Comparison of ENCODE assay signal across 9 mouse cellular contexts in the genomic region with DNA sequence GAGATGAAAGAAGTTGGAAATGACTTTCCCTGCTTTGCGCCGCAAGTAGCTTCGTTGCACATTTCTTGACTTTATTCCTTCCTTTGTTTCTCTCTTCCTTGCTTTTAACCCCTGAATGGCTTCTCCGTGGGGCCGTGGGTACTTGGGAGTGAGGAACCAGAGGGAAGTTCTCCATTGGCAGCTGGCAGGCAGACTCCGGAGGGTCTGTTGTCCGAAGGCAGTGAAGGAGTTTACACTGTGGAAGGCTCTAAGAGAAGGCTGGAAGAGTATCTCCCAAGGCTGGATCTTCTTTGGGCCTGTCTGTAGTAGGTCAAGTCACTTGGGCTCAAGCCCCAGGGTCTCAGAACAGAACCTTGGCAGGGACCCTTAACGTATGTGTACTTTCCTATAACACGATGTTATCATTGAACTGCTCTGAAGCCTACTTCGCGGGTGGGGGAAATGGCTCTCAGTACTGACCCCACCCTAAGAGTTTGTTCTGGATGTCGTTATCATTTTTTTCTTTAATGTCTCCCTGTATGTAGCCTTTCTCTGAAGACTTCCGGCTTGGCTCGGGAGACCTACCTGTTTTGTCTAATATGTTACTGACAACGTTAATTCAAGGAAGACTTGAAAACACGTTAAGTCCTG. TPM values are rescaled to one million over a fixed set of nuclear protein-coding genes. Genes with fewer than 3 reads are reported as not detected.
DNase-seq lines count a peak whose midpoint lies in the region; ATAC-seq lines count a peak whose summit lies in the region.
"Had no signal": no experiment of that assay in that cellular context is flagged by ENCODE, and none has a peak within 500 bp of the region (broad histone marks: within the 10 kb centered on the region; RNA-seq: fewer than 3 reads in every experiment).

No protein-coding gene starts in this region.

- no peaks in the 10 kb centered on the region for H3K9me3 ChIP-seq in heart, embryonic 14.5 days (ENCODE audit: control insufficient read depth, low read length)
- no peaks in the 10 kb centered on the region for H3K9me3 ChIP-seq in embryonic facial prominence, embryonic 12.5 days
- no peaks in the 10 kb centered on the region for H3K9me3 ChIP-seq in intestine, embryonic 15.5 days
- no peaks in the 10 kb centered on the region for H3K9me3 ChIP-seq in midbrain, embryonic 14.5 days (ENCODE audit: control insufficient read depth, low read length)

- no peak overlapping the region for H3K27ac ChIP-seq in heart, embryonic 14.5 days (replicated peaks in 1 of 2; ENCODE audit: control insufficient read depth in 1 of 2, insufficient read depth in 1 of 2, low read depth in 2 of 2, low read length in 2 of 2)
- H3K27ac ChIP-seq in embryonic facial prominence, embryonic 12.5 days, result no peak overlapping the region
- no peak overlapping the region for H3K27ac ChIP-seq in intestine, embryonic 15.5 days
- peak overlapping the region; percentile 74 for H3K27ac ChIP-seq in midbrain, embryonic 14.5 days (replicated peaks; ENCODE audit: low read depth, low read length)

- peaks cover 12% of the 10 kb centered on the region; the same call in 1 of the 2 replicates for H3K27me3 ChIP-seq in heart, embryonic 14.5 days (ENCODE audit: control insufficient read depth, insufficient read depth, low read length)
- peaks cover 38% of the 10 kb centered on the region for H3K27me3 ChIP-seq in embryonic facial prominence, embryonic 12.5 days
- H3K27me3 ChIP-seq in intestine, embryonic 15.5 days (replicated peaks), result peaks cover 23% of the 10 kb centered on the region
- H3K27me3 ChIP-seq in midbrain, embryonic 14.5 days (ENCODE audit: control insufficient read depth, insufficient read depth, low read length), result no peaks in the 10 kb centered on the region

- no peaks in the 10 kb centered on the region for H3K36me3 ChIP-seq in heart, embryonic 14.5 days (ENCODE audit: control insufficient read depth, insufficient read depth, low read length)
- H3K36me3 ChIP-seq in embryonic facial prominence, embryonic 12.5 days, result no peaks in the 10 kb centered on the region
- H3K36me3 ChIP-seq in intestine, embryonic 15.5 days, result no peaks in the 10 kb centered on the region
- H3K36me3 ChIP-seq in midbrain, embryonic 14.5 days (ENCODE audit: control insufficient read depth, insufficient read depth, low read length), result no peaks in the 10 kb centered on the region

- intact Hi-C loops in heart, postnatal 14 days (cut with DNase I), result no loop called here

- DNase-seq in heart, postnatal 14 days, result no peak
- DNase-seq in midbrain, embryonic 14.5 days, result no peak
- DNase-seq in cerebellum, adult 8-10 months, result no peak
- DNase-seq in retina, embryonic 14.5 days (ENCODE audit: low spot score), result no peak
- DNase-seq in kidney, adult 18-20 months, result no peak
- DNase-seq: adrenal gland, postnatal 14 days had no signal

- H3K4me2 ChIP-seq in heart, embryonic 14.5 days (ENCODE audit: low read length), result peak overlapping the region; percentile 77
- H3K4me2 ChIP-seq in embryonic facial prominence, embryonic 12.5 days (replicated peaks), result peak overlapping the region; percentile 73
- peak overlapping the region; percentile 66 for H3K4me2 ChIP-seq in intestine, embryonic 15.5 days (replicated peaks)
- H3K4me2 ChIP-seq in midbrain, embryonic 14.5 days (ENCODE audit: low read length), result peak overlapping the region; percentile 65

- H3K4me1 ChIP-seq in heart, embryonic 14.5 days (ENCODE audit: control insufficient read depth in 2 of 2, insufficient read depth in 2 of 2, low read length in 2 of 2), result peaks cover 8% of the 10 kb centered on the region in 2 experiments; a peak in 3 of 4 replicates
- peaks cover 10% of the 10 kb centered on the region; the same call in 1 of the 2 replicates for H3K4me1 ChIP-seq in embryonic facial prominence, embryonic 12.5 days
- 0 out of 2 replicates have a peak, but pooled peaks cover 2% of the 10 kb centered on the region for H3K4me1 ChIP-seq in intestine, embryonic 15.5 days (replicated peaks)
- peaks cover 20% of the 10 kb centered on the region for H3K4me1 ChIP-seq in midbrain, embryonic 14.5 days (ENCODE audit: control insufficient read depth, insufficient read depth, low read length)

- peak overlapping the region; percentile 25 to 35; a peak in 2 of 4 replicates for H3K4me3 ChIP-seq in heart, embryonic 14.5 days (ENCODE audit: control insufficient read depth in 1 of 2, insufficient read depth in 1 of 2, low read depth in 1 of 2, low read length in 2 of 2)
- H3K4me3 ChIP-seq in embryonic facial prominence, embryonic 12.5 days, result peak overlapping the region; percentile 38
- H3K4me3 ChIP-seq in intestine, embryonic 15.5 days (replicated peaks), result peak overlapping the region; percentile 31; the same call in 1 of the 2 replicates
- H3K4me3 ChIP-seq in midbrain, embryonic 14.5 days (replicated peaks; ENCODE audit: low read depth, low read length), result peak overlapping the region; percentile 34

- H3K9ac ChIP-seq in heart, embryonic 14.5 days (ENCODE audit: low read length), result no peak overlapping the region
- no peak overlapping the region for H3K9ac ChIP-seq in embryonic facial prominence, embryonic 12.5 days
- H3K9ac ChIP-seq in intestine, embryonic 15.5 days, result peak overlapping the region; percentile 37; the same call in 1 of the 2 replicates
- no peak overlapping the region for H3K9ac ChIP-seq in midbrain, embryonic 14.5 days (replicated peaks; ENCODE audit: low read length)

- no peak for ATAC-seq in heart, embryonic 14.5 days (ENCODE audit: insufficient number of reproducible peaks, insufficient read depth, low FRiP score, low read depth)
- no peak for ATAC-seq in embryonic facial prominence, embryonic 12.5 days (ENCODE audit: insufficient number of reproducible peaks, insufficient read depth, low FRiP score, low TSS enrichment)
- ATAC-seq in intestine, embryonic 15.5 days, result no peak
- peak; percentile 46; the same call in 1 of the 2 replicates for ATAC-seq in midbrain, embryonic 14.5 days (ENCODE audit: low FRiP score, low TSS enrichment)

- 42% methylated on average over 16 of the region's 16 CpGs for WGBS in heart, embryonic 14.5 days
- WGBS in embryonic facial prominence, embryonic 12.5 days, result 41% methylated on average over 16 of the region's 16 CpGs
- 42% methylated on average over 16 of the region's 16 CpGs for WGBS in intestine, embryonic 15.5 days
- WGBS in midbrain, embryonic 14.5 days, result 46% methylated on average over 16 of the region's 16 CpGs

RNA-seq across cellular contexts. Expression of a gene that starts 20.5 kb away (rescaled TPM):
- 12.6 and 13.7 TPM in 2 replicates for polyA plus RNA-seq in heart, embryonic 14.5 days (2014; fragmentation: Nextera tagmentation; extraction: Ambion mirVana)
- total RNA-seq in heart, postnatal 14 days (2021), result 10 to 100 TPM; 16.4 to 17.8 TPM
- polyA plus RNA-seq in embryonic facial prominence, embryonic 12.5 days (2016; fragmentation: Nextera tagmentation; extraction: Ambion mirVana), result 21.7 and 22.0 TPM in 2 replicates
- 10.7 and 11.5 TPM in 2 replicates for polyA plus RNA-seq in intestine, embryonic 15.5 days (2015; fragmentation: Nextera tagmentation; extraction: Ambion mirVana)
- 23.1 and 31.2 TPM in 2 replicates for polyA plus RNA-seq in midbrain, embryonic 14.5 days (2014; fragmentation: Nextera tagmentation; extraction: Ambion mirVana)
